Mouse (Mus musculus) limb, embryonic 11.5 days (tissue): ENCODE results near the gene Mlc1. TPM values are rescaled to one million over a fixed set of nuclear protein-coding genes. Genes with fewer than 3 reads are reported as not detected.
A peak's percentile ranks its signal among the peaks of the same experiment; 100 is the strongest.

Experiments
- ATAC-seq: fragments of 200-750 bp; cut with Nextera tagmentation; 2 replicates; pipeline ENCODE4 v1.8.0; 2017; ENCODE audit warnings: low read depth; ENCODE audit not compliant: insufficient number of reproducible peaks, low FRiP score, low TSS enrichment
- DNase-seq: peaks from one replicate; pipeline ENCODE4 v3.0.0-alpha.2; 2015; ENCODE audit warnings: low spot score
- H3K27ac ChIP-seq: fragments of 300-500 bp; sonication (generic); replicated peaks from 2 replicates; pipeline ENCODE4 v1.5.1; 2014; ENCODE audit warnings: low read depth, mild to moderate bottlenecking, low read length
- H3K27me3 ChIP-seq: fragments of 300-500 bp; sonication (generic); 2 replicates; pipeline ENCODE4 v1.6.1; 2014; ENCODE audit warnings: mild to moderate bottlenecking, low read length, mixed read lengths; ENCODE audit not compliant: control insufficient read depth, insufficient read depth
- H3K36me3 ChIP-seq: fragments of 300-500 bp; sonication (generic); 2 replicates; pipeline ENCODE4 v1.6.1; 2014; ENCODE audit warnings: mild to moderate bottlenecking, low read length, moderate library complexity, mixed read lengths; ENCODE audit not compliant: control insufficient read depth, insufficient read depth
- H3K4me1 ChIP-seq: fragments of 300-500 bp; sonication (generic); 2 replicates; pipeline ENCODE4 v1.6.1; 2014; ENCODE audit warnings: low read length, mixed read lengths; ENCODE audit not compliant: control insufficient read depth, insufficient read depth
- H3K4me2 ChIP-seq: fragments of 300-500 bp; sonication (generic); 2 replicates; pipeline ENCODE4 v1.6.1; 2014; ENCODE audit warnings: low read depth, mild to moderate bottlenecking, moderate library complexity; ENCODE audit not compliant: severe bottlenecking
- H3K4me3 ChIP-seq: fragments of 300-500 bp; sonication (generic); 2 replicates; pipeline ENCODE4 v1.5.1; 2014; ENCODE audit warnings: low read depth, low read length
- H3K9ac ChIP-seq: fragments of 300-500 bp; sonication (generic); 2 replicates; pipeline ENCODE4 v1.6.1; 2014; ENCODE audit warnings: mild to moderate bottlenecking, low read length
- H3K9me3 ChIP-seq: fragments of 300-500 bp; sonication (generic); 2 replicates; pipeline ENCODE4 v1.6.1; 2016; ENCODE audit warnings: low read length; ENCODE audit not compliant: control insufficient read depth
- WGBS: fragments of 180-500 bp; shearing (Covaris S2); extraction: QIAGEN DNeasy Blood & Tissue Kit; methylation state at CpG from one replicate; pipeline ENCODE4 v1.1.7; 2014; 5-methylcytosine and 5-hydroxymethylcytosine counted together
- polyA plus RNA-seq: library from polyadenylated mRNA; unstranded; fragments of >200 nt; fragmentation: Nextera tagmentation; extraction: Ambion mirVana; gene quantifications from 2 replicates; pipeline ENCODE4 v1.2.1, GENCODE M21; 2014

Mlc1 gene
- polyA plus RNA-seq, 1 experiment from 2014 or later: not detected

GRCm38 (mm10) chr15:88932667-88933066 lies 46.1 kb downstream of the Mlc1 start:
- H3K4me1 ChIP-seq: no peaks in the 10 kb centered on the region
- no peak overlapping the region for H3K4me3 ChIP-seq
- no peak overlapping the region for H3K27ac ChIP-seq
- no peak for DNase-seq
- no peaks in the 10 kb centered on the region for H3K27me3 ChIP-seq
- no peaks in the 10 kb centered on the region for H3K9me3 ChIP-seq
- no peak overlapping the region for H3K4me2 ChIP-seq
- H3K36me3 ChIP-seq: no peaks in the 10 kb centered on the region
- H3K9ac ChIP-seq: no peak overlapping the region
- WGBS: 86% methylated on average over 10 of the region's 10 CpGs
- ATAC-seq: no peak

GRCm38 (mm10) chr15:88921992-88922310 lies 56.9 kb downstream of the Mlc1 start:
- Histone ChIP-seq H3K4me2 (no peak overlapping the region), H3K4me3 (no peak overlapping the region), H3K27ac (no peak overlapping the region), H3K9ac (no peak overlapping the region), H3K36me3 (no peaks in the 10 kb centered on the region), H3K4me1 (no peaks in the 10 kb centered on the region), H3K9me3 (no peaks in the 10 kb centered on the region), H3K27me3 (no peaks in the 10 kb centered on the region)
- no peak for ATAC-seq
- 75% methylated on average over 6 of the region's 6 CpGs for WGBS
- no peak for DNase-seq

DNA sequence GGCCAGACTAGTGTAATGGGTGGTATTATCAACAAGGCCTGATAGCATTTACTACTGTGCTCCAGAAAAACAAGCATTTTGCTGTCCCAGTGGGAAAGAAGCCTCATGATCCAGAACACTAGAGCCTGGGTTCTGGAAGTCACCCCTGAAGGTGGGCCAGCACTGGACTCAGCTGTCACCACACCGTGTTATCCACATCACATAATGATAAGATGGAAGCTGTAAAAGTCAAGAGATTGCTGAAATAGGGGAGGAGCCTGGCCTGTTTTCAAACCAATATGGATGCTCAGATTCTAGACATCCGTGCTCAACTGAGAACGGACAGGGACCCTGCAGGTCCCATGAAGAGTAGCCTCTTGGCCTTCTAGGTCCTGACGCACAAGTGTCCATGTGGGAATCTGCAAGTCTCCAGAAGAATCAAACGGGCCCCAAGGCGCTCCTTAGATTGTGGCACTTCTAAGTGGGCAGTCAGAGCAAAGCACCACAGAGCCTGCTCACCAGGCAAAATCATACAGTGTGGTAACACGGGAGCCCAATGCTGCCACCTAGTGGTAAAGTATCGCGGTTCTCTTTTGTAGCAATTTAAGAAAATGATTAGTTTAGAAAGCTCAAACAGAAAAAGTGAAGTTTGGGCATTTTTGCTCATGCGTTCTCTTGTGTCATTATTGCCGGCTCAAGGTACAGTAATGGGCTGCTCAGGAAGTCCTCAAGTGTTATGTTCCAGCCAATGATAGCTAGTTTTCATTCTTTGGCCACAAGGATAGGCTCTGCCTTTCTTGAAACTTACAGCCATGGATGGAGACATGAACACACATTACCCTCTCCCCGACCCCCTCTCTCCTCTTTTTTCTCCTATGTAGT lies 57.4 kb downstream of the Mlc1 start:
- H3K4me3 ChIP-seq: no peak overlapping the region
- H3K27ac ChIP-seq: no peak overlapping the region
- no peaks in the 10 kb centered on the region for H3K36me3 ChIP-seq
- H3K4me2 ChIP-seq: no peak overlapping the region
- peak; percentile 87 for DNase-seq
- H3K4me1 ChIP-seq: no peaks in the 10 kb centered on the region
- peak; percentile 68; the same call in 1 of the 2 replicates for ATAC-seq
- no peaks in the 10 kb centered on the region for H3K9me3 ChIP-seq
- 33% methylated on average over 12 of the region's 12 CpGs for WGBS
- no peaks in the 10 kb centered on the region for H3K27me3 ChIP-seq
- H3K9ac ChIP-seq: no peak overlapping the region

DNA sequence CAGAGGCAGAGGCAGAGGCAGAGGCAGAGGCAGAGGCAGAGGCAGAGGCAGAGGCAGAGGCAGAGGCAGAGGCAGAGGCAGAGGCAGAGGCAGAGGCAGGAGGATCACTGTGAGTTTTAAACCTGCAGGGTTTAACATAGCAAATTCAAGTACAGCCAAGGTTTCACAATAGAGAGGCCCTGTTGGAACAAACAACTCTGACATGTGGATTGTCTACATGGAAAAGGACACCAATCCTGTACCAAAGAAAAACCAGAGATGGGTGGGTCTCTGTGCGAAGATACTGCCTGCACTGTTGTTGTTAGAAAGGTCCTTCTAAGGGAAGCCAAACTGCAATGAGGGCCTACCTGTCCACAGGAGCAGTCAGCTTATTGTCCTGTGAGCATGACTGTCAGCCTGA lies 58.7 kb downstream of the Mlc1 start:
- no peaks in the 10 kb centered on the region for H3K9me3 ChIP-seq
- WGBS: 88% methylated on average over 1 of the region's 1 CpGs
- ATAC-seq (no peak), DNase-seq (no peak)
- H3K4me3 ChIP-seq: no peak overlapping the region
- no peaks in the 10 kb centered on the region for H3K36me3 ChIP-seq
- no peaks in the 10 kb centered on the region for H3K27me3 ChIP-seq
- no peak overlapping the region for H3K9ac ChIP-seq
- H3K4me1 ChIP-seq: no peaks in the 10 kb centered on the region
- no peak overlapping the region for H3K27ac ChIP-seq
- no peak overlapping the region for H3K4me2 ChIP-seq

DNA sequence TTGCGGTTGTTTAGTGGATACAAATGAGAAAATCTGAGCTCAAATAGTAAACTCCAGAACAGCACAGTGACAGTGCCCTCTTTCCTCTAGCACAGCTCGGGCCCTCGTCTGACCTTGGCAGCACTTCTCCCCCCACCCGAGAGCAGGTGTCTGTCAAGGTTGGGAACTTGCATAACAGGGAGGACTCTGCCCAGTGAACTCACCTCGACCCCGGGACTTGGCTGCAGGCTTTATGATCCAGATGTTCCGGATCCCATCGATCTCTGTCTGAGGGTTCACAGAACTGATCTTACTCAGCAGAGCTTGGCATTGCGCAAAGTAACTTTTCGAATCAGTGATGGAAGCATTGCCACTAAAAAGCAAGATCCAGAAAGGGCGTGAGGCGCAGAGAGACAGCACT lies 59.5 kb downstream of the Mlc1 start:
- no peak for ATAC-seq
- no peaks in the 10 kb centered on the region for H3K4me1 ChIP-seq
- H3K27ac ChIP-seq: no peak overlapping the region
- no peak overlapping the region for H3K4me3 ChIP-seq
- no peak for DNase-seq
- H3K27me3 ChIP-seq: no peaks in the 10 kb centered on the region
- H3K36me3 ChIP-seq: no peaks in the 10 kb centered on the region
- H3K4me2 ChIP-seq: no peak overlapping the region
- no peak overlapping the region for H3K9ac ChIP-seq
- 79% methylated on average over 12 of the region's 12 CpGs for WGBS
- no peaks in the 10 kb centered on the region for H3K9me3 ChIP-seq

- Histone ChIP-seq H3K4me3 (no peak overlapping the region), H3K27me3 (no peaks in the 10 kb centered on the region)
These were observed 61.7 kb downstream of the Mlc1 start for GRCm38 (mm10) chr15:88917126-88917525.

GRCm38 (mm10) chr15:88916366-88916765 lies 62.4 kb downstream of the Mlc1 start:
- DNase-seq (no peak), ATAC-seq (no peak)
- 56% methylated on average over 3 of the region's 3 CpGs for WGBS
- Histone ChIP-seq H3K36me3 (no peaks in the 10 kb centered on the region), H3K27ac (no peak overlapping the region), H3K9me3 (no peaks in the 10 kb centered on the region), H3K4me1 (no peaks in the 10 kb centered on the region), H3K27me3 (no peaks in the 10 kb centered on the region), H3K4me3 (no peak overlapping the region), H3K4me2 (no peak overlapping the region), H3K9ac (no peak overlapping the region)

More at GRCm38 (mm10) chr15:88917126-88917525, 61.7 kb downstream of the Mlc1 start:
- Histone ChIP-seq H3K27ac (no peak overlapping the region), H3K9ac (no peak overlapping the region), H3K4me1 (no peaks in the 10 kb centered on the region), H3K36me3 (no peaks in the 10 kb centered on the region), H3K9me3 (no peaks in the 10 kb centered on the region), H3K4me2 (no peak overlapping the region)
- no peak for DNase-seq
- no peak for ATAC-seq
- 97% methylated on average over 8 of the region's 8 CpGs for WGBS

DNA sequence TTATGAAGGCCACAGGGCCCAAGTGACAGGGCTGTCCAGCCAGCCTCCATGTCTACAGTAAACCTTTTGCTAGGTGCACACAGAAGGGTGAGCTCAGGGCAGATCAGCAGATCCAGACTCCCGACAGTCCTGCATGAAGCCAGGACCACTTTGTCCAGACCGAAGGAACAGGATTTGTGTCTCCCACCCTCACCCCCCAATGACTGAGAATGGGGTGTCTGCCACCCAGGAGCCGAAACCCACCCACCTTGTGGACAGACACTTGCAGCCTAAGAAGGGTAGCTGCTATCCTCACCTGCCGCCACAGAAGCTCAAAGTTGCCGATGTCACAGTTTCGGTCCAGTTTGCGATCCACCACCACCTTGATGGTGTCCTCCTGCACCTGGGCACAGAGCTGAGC lies 63.8 kb downstream of the Mlc1 start:
- Histone ChIP-seq H3K4me2 (no peak overlapping the region), H3K36me3 (no peaks in the 10 kb centered on the region), H3K9me3 (no peaks in the 10 kb centered on the region), H3K27me3 (no peaks in the 10 kb centered on the region), H3K9ac (no peak overlapping the region), H3K4me3 (no peak overlapping the region), H3K27ac (no peak overlapping the region), H3K4me1 (no peaks in the 10 kb centered on the region)
- ATAC-seq (no peak), DNase-seq (no peak)
- 95% methylated on average over 7 of the region's 7 CpGs for WGBS

- Histone ChIP-seq H3K4me1 (no peaks in the 10 kb centered on the region), H3K9me3 (no peaks in the 10 kb centered on the region), H3K9ac (no peak overlapping the region), H3K4me2 (no peak overlapping the region), H3K27ac (no peak overlapping the region), H3K4me3 (no peak overlapping the region), H3K36me3 (no peaks in the 10 kb centered on the region), H3K27me3 (no peaks in the 10 kb centered on the region)
- WGBS: 72% methylated on average over 4 of the region's 4 CpGs
- DNase-seq (no peak), ATAC-seq (no peak)
These were observed 72.5 kb downstream of the Mlc1 start for GRCm38 (mm10) chr15:88906347-88906746.
